Mouse (Mus musculus): ENCODE results near the gene Tnrc6a. TPM values are rescaled to one million over a fixed set of nuclear protein-coding genes. Genes with fewer than 3 reads are reported as not detected.

Tnrc6a gene
- polyA plus RNA-seq, 1 experiment from 2014 or later, result 9.0 TPM

DNA sequence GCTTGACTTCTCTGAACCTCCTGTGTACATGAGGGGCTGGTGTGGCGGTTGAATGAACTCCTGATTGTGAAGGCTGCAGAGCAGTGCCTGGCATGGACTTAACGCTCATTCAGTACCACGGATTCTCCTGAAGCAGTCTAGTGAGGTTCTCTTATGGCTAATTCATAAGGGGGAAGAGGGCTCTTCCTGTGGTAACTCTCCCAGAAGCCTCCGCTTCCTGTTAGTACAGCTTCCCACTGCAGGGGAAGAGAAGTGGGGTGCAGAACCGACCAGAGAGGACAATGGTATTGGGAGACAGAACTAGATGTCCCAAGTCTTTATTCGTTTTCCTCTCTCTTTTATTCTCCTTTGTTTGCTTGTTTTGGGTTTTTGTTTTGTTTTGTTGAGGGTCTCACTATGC, 116.4 kb downstream of the Tnrc6a start:
- no peak overlapping the region for H3K9ac ChIP-seq
- no peak overlapping the region for H3K27ac ChIP-seq (replicated peaks)
- no peaks in the 10 kb centered on the region for H3K36me3 ChIP-seq (replicated peaks)
- 0 out of 2 replicates have a peak overlapping the region, but pooled peaks have one; percentile 3 for H3K4me2 ChIP-seq
- no peak for ATAC-seq (ENCODE audit: insufficient read depth)
- no peak overlapping the region for H3K4me3 ChIP-seq (replicated peaks)
- no peaks in the 10 kb centered on the region for H3K27me3 ChIP-seq
- 20% methylated on average over 6 of the region's 6 CpGs for WGBS (ENCODE audit: insufficient replicate concordance)
- no peaks in the 10 kb centered on the region for H3K9me3 ChIP-seq (replicated peaks)
- peaks cover 10% of the 10 kb centered on the region for H3K4me1 ChIP-seq (replicated peaks)

- Histone ChIP-seq H3K9ac (no peak overlapping the region), H3K4me1 (replicated peaks) (peaks cover 19% of the 10 kb centered on the region), H3K4me2 (no peak overlapping the region), H3K9me3 (replicated peaks) (no peaks in the 10 kb centered on the region), H3K27ac (replicated peaks) (no peak overlapping the region), H3K36me3 (replicated peaks) (no peaks in the 10 kb centered on the region), H3K27me3 (no peaks in the 10 kb centered on the region), H3K4me3 (replicated peaks) (no peak overlapping the region)
- no peak for ATAC-seq (ENCODE audit: insufficient read depth)
- 68% methylated on average over 7 of the region's 7 CpGs for WGBS (ENCODE audit: insufficient replicate concordance)
These were observed 118.6 kb downstream of the Tnrc6a start for GRCm38 (mm10) chr7:123242241-123242640.

- 30% methylated on average over 1 of the region's 1 CpGs for WGBS (ENCODE audit: insufficient replicate concordance)
- H3K27me3 ChIP-seq, result no peaks in the 10 kb centered on the region
- peak; percentile 56 for ATAC-seq (ENCODE audit: insufficient read depth)
- H3K36me3 ChIP-seq (replicated peaks), result no peaks in the 10 kb centered on the region
- H3K4me2 ChIP-seq, result no peak overlapping the region
- H3K9me3 ChIP-seq (replicated peaks), result no peaks in the 10 kb centered on the region
- H3K4me3 ChIP-seq (replicated peaks), result no peak overlapping the region
- H3K27ac ChIP-seq (replicated peaks), result no peak overlapping the region
- peaks cover 19% of the 10 kb centered on the region for H3K4me1 ChIP-seq (replicated peaks)
- H3K9ac ChIP-seq, result no peak overlapping the region
These were observed 121.1 kb downstream of the Tnrc6a start for GRCm38 (mm10) chr7:123244833-123245232.

Other genes starting within 250 kb of the Tnrc6a start
- gene Rbbp6, start 158.2 kb upstream of the Tnrc6a start, polyA plus RNA-seq (2015; fragmentation: Nextera tagmentation; extraction: Ambion mirVana), result 7.7 and 8.6 TPM in 2 replicates
- 0.20 TPM in 2 replicates for gene Slc5a11, start 90.9 kb downstream of the Tnrc6a start, polyA plus RNA-seq (2015; fragmentation: Nextera tagmentation; extraction: Ambion mirVana)
- gene Lcmt1, start 245.9 kb downstream of the Tnrc6a start, polyA plus RNA-seq (2015; fragmentation: Nextera tagmentation; extraction: Ambion mirVana), result 21.2 and 22.3 TPM in 2 replicates
- 10.2 and 10.3 TPM in 2 replicates for gene Arhgap17, start 246.0 kb downstream of the Tnrc6a start, polyA plus RNA-seq (2015; fragmentation: Nextera tagmentation; extraction: Ambion mirVana)

Data from liver, embryonic 15.5 days (tissue).